Mouse (Mus musculus) c-Kit-positive CD71-positive TER-119-negative erythroid progenitor cells, embryonic 14.5 days (primary cell): Measurements from ENCODE around the gene Tmem145.

Experiments used
- DNase-seq: peaks from one replicate; pipeline ENCODE4 v3.0.0-alpha.2; 2013; ENCODE audit warnings: low read depth

Tmem145 gene

DNA sequence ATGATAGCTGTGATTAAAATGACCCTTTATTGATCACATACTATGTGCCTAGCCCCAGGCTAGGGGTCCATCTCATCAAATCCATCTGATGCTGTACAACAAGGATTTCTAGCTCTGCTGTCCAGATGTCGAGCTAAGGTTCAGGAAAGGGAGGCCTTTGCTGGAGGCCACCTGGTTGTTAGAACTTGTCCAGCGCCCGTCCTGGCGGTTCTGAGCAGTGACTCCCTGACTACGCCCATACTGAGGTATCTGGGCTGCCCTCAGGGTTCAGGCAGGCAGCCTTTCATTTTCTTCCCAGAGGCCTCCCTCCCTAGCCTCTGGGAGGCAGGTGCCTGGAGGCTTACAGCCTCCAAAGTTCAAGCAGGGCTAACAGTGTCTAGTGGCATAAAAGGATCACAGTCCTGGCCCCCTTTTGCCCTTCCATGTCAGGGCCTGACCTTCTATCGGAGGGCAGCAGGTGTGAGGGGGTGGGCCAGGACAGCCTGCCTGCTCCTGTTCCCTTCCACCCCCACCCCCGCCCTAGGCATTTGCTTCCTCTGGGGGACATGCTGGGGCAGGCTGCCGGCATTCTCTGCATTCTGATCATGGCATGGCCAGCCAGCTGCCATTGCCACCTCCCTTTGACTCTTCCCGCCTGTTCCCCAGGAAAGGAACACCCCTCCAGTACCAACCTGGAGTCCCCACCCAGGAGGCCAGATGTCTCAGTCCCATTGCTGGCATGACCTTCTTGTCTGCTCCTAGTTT, 30.2 kb upstream of the Tmem145 start:
- no peak for DNase-seq

GRCm38 (mm10) chr7:25277405-25277804, 28.5 kb upstream of the Tmem145 start:
- DNase-seq = no peak

GRCm38 (mm10) chr7:25277998-25278340, 27.9 kb upstream of the Tmem145 start:
- no peak for DNase-seq

- DNase-seq = peak; percentile 90
Observed at GRCm38 (mm10) chr7:25278341-25279075, 27.4 kb upstream of the Tmem145 start.

GRCm38 (mm10) chr7:25279076-25279860, 26.6 kb upstream of the Tmem145 start:
- DNase-seq = no peak

GRCm38 (mm10) chr7:25279861-25280791, 25.8 kb upstream of the Tmem145 start:
- DNase-seq = no peak

DNA sequence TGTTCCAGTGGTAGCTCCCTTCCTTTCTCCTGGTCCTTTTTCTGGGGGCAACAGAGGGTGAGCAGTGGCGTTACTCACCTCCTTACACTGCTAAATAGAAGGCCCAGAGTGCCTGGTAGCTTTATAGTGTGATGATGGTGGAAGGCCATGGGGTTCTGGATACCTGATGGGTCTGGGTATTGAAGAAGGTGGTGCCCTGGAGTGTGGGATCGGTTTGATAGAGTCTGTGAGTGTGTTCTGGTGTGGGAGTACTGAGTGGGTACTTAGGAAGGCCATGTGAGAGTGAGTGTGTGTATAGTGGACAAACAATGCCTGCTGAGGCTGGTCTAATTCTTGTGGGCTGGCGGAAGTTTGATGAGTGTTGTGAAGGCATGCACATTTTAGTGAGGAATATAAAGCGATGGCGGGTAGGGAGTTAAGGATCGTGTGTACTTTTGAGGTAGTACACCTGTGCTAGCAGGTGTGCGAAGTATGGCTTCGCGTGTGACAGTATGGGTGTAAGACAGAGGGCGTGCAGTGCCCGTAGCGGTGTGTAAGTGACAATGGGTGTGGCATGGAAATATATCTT, 24.7 kb upstream of the Tmem145 start:
- no peak for DNase-seq

DNA sequence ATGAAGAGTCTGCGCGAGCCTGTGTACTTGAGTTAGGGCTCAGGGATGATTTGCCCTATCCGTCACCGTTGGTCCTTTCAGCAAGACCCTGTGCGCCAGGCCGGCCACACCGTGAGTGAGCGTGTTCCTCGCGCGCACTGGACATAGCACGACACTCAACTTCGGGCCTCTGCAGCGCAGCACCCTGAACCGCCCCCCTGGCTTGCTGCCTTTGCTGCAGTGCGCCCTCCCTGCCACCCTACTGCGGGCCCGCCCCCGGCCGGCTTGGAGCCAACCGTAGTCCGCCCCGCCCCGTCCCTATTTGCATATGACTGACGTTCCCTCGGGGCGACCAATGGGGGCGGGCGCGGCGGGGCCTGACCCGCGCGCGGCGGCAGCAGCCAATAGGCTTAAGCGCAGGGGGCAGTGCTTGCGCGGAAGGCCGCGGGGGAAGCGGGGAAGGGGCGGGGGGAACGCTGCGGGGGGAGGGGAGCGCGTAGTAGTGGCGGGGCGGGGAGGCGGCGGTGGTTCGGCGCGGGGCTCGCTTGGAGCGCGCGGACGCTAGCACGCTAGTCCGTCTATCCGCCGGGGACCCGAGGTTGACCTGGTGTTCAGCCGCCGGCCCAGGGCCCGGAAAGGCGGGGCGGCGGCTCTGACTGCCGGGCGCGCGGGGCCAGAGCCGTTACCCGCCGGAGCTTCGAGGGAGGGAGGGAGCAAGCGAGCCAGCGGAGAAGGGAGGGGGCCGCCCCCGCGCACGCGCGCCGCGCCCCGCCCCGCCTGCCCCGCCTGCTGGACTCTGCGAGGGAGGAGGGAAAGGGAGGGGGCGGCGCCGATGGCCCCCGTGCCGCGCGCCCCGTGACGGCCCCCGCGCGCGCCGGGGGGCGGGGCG, 23.9 kb upstream of the Tmem145 start:
- peak; percentile 94 for DNase-seq

- no peak for DNase-seq
Observed at GRCm38 (mm10) chr7:25282731-25283211, 23.1 kb upstream of the Tmem145 start.

DNA sequence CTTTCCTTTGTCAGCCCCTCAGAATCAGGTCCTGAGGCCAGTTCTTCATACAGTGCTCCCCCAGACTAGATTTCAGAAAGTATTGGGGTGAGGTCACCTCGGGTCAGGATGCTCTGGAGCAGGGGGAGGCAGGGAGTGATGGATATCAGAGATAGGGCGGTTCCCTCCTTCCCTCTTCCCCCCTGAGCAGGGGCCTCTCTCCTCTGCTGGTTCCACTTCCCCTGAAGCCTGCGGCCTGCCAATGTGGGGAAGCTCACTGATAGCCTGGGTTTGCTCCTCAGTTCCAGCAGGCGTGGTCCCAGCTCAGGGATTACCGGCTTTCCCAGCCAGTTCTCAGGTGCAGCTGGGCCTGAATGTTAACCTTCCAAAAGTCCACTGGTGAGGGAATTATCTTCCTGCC, 22.3 kb upstream of the Tmem145 start:
- no peak for DNase-seq

GRCm38 (mm10) chr7:25284171-25284570, 21.7 kb upstream of the Tmem145 start:
- no peak for DNase-seq

- no peak for DNase-seq
Observed at GRCm38 (mm10) chr7:25284766-25285165, 21.1 kb upstream of the Tmem145 start.

GRCm38 (mm10) chr7:25285511-25286238, 20.2 kb upstream of the Tmem145 start:
- DNase-seq = no peak

DNA sequence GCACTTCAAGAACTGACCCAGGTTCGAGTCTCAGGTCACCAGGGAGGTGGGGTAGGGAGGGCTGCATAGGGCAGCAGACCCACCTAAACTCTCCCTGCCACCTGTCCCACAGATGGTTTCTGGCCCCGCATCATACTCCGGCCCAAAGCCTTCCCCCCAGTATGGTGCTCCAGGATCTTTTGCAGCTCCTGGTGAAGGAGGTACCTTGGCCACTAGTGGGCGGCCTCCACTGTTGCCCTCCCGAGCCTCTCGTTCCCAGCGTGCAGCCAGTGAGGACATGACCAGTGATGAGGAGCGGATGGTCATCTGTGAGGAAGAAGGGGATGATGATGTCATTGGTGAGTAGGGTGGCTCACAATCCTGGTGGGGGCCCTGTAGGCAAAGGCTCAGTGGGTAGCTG, 18.9 kb upstream of the Tmem145 start:
- no peak for DNase-seq

DNA sequence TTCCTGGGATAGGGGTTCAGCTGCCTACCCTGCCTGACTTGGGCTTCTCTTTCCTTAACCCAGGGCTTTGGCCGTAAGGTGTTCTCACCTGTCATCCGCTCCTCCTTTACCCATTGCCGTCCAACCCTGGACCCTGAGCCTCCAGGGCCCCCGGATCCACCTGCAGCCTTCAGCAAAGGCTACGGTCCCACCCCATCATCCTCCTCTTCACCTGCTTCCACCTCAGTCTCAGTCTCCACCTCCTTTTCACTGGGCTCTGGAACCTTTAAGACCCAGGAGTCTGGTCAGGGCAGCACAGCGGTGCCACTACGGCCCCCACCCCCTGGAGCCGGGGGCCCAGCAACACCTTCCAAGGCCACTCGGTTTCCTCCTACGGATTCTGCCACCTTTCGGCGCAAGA, 17.9 kb upstream of the Tmem145 start:
- DNase-seq = no peak

DNA sequence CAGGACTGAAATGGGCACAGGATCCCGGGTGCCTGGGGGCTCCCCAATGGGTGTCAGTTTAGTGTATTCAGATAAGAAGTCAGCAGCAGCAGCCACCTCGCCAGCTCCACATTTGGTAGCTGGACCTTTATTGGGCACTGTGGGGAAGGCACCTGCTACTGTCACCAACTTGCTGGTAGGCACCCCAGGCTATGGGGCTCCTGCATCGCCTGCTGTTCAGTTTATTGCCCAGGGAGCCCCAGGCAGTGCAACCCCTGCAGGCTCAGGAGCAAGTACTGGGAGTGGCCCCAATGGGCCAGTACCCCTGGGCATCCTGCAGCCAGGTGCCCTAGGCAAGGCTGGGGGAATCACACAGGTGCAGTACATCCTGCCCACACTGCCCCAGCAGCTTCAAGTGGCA, 17.2 kb upstream of the Tmem145 start:
- no peak for DNase-seq

DNA sequence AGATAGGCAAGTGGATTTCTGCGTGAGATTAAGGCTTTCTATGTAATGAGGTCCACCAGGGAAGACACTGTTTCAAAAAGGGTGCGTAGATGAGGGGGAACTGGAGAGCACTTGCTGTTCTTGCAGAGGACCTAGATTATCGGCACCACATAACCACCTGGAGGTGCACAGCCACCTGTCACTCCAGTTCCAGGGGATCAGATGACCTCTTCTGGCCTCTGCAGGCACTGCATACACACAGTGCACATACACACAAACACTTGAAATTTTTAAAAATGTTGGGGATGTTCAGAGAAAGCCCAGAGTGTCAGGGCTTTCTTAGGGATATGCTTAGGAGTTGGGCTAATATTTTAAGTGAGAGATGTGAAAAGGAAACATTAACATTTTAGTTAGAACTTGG, 16.0 kb upstream of the Tmem145 start:
- DNase-seq = no peak

DNA sequence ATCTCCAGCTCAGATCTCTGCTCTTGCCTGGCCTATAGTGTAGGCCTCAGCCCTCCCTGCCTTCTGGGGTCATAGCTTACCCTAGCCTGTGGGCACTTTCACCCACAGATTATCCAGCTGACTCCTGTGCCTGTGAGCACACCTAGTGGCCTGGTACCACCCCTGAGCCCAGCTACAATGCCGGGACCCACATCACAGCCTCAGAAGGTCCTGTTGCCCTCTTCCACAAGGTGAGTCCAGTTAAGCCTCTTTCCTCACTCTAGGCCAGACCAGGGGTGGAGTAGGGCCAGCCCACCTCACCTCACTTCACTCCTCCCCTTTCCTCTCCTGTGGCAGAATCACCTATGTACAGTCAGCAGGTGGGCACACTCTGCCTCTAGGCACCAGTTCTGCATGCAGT, 15.4 kb upstream of the Tmem145 start:
- DNase-seq = no peak

DNA sequence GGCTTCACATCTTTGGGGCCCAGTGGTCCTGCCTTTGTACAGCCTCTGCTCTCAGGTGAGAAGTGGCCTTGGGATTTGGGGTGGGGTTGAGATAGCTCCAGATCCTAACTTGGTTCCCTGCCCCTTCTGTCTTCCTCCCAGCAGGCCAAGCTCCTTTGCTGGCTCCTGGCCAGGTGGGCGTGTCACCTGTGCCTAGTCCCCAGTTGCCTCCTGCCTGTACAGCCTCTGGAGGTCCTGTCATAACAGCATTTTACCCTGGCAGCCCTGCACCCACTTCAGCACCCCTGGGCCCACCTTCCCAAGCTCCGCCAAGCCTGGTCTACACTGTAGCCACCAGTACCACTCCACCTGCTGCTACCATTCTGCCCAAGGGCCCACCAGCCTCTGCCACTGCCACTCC, 15.0 kb upstream of the Tmem145 start:
- DNase-seq = no peak

GRCm38 (mm10) chr7:25292107-25292506, 13.8 kb upstream of the Tmem145 start:
- DNase-seq = no peak
